Mouse (Mus musculus) liver, adult 2 months (tissue): ENCODE measurements around the gene Adh5.

Source experiments
- CTCF ChIP-seq: fragments of 200-500 bp; IDR thresholded peaks from 2 replicates; pipeline ENCODE4 v1.5.1; 2011; ENCODE audit warnings: low read depth, low read length, control low read depth
- POLR2A ChIP-seq: fragments of 200-500 bp; IDR thresholded peaks from 2 replicates; pipeline ENCODE4 v1.6.1; 2011; ENCODE audit warnings: low read length, control low read depth; ENCODE audit not compliant: insufficient read depth; ENCODE audit errors: extremely low read depth

- no peak for TF ChIP-seq POLR2A
- no peak for TF ChIP-seq CTCF
These were observed 33.3 kb upstream of the Adh5 start for GRCm38 (mm10) chr3:138409585-138409984.
